8 mouse cellular contexts compared by ENCODE assay signal in the genomic region with DNA sequence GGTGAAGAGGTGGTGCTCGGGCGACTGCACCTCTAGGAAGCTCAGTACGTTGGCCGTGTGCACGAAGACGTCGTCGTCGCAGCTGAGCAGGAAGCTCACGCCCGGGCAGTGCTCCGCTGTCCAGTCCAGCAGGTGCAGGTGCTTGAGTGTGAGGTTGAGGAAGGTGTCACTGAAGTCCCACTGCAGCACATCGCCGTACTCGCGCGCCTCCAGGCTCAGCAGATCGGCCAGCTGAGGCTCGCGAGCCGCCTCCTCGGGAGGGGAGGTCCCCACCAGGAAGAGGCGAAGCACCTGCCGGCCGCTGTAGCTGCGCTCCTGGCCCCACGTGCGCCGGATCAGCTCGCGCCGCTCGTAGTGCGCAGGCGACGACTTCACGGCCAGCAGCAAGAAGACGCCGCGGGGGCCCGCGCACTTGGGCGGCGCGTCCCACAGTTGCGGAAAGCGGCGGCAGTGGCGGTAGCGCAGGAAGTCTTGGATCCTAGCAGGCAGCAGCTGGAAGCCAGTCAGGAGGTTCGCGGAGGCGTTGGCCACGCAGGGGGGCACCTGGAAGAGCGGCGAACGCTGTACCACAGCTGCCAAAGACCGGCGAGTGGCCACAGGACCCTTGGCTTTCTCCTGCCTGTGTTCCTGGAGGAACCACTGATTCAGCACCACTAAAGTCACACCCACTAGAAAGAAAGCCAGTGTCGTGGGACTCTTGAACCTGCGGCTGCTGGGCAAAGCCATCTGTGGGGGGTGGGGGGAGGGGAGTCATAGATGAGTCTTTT. TPM values are rescaled to one million over a fixed set of nuclear protein-coding genes. Genes with fewer than 3 reads are reported as not detected.
A peak's percentile ranks its signal among the peaks of the same experiment; 100 is the strongest.
DNase-seq lines count a peak whose midpoint lies in the region; ATAC-seq and TF ChIP-seq lines count a peak whose summit lies in the region.

No protein-coding gene starts in this region.

- peaks cover 61% of the 10 kb centered on the region for H3K27me3 ChIP-seq in kidney, embryonic 15.5 days
- H3K27me3 ChIP-seq in embryonic facial prominence, embryonic 13.5 days = peaks cover 58% of the 10 kb centered on the region
- peaks cover 24% of the 10 kb centered on the region; the same call in 1 of the 2 replicates for H3K27me3 ChIP-seq in intestine, postnatal 0 days (replicated peaks; ENCODE audit: control insufficient read depth, insufficient read depth, low read length)
- peaks cover 85% of the 10 kb centered on the region for H3K27me3 ChIP-seq in midbrain, embryonic 13.5 days

- H3K9me3 ChIP-seq in kidney, embryonic 15.5 days (replicated peaks) = no peaks in the 10 kb centered on the region
- no peaks in the 10 kb centered on the region for H3K9me3 ChIP-seq in embryonic facial prominence, embryonic 13.5 days
- H3K9me3 ChIP-seq in intestine, postnatal 0 days (ENCODE audit: control insufficient read depth) = no peaks in the 10 kb centered on the region
- H3K9me3 ChIP-seq in midbrain, embryonic 13.5 days = no peaks in the 10 kb centered on the region

- TF ChIP-seq CTCF in intestine, postnatal 0 days (IDR thresholded peaks at IDR 0.05; ENCODE audit: low read depth) = no peak

- H3K4me1 ChIP-seq in kidney, embryonic 15.5 days = peaks cover 14% of the 10 kb centered on the region
- H3K4me1 ChIP-seq in embryonic facial prominence, embryonic 13.5 days = peaks cover 13% of the 10 kb centered on the region
- H3K4me1 ChIP-seq in intestine, postnatal 0 days (replicated peaks; ENCODE audit: control insufficient read depth, insufficient read depth, low read length) = peaks cover 14% of the 10 kb centered on the region
- peaks cover 16% of the 10 kb centered on the region for H3K4me1 ChIP-seq in midbrain, embryonic 13.5 days (replicated peaks)

- 2% methylated on average over 60 of the region's 61 CpGs for WGBS in kidney, embryonic 15.5 days
- WGBS in embryonic facial prominence, embryonic 13.5 days = 2% methylated on average over 61 of the region's 61 CpGs
- 1% methylated on average over 61 of the region's 61 CpGs for WGBS in intestine, postnatal 0 days
- WGBS in midbrain, embryonic 13.5 days = 2% methylated on average over 61 of the region's 61 CpGs

- H3K36me3 ChIP-seq in kidney, embryonic 15.5 days = no peaks in the 10 kb centered on the region
- no peaks in the 10 kb centered on the region for H3K36me3 ChIP-seq in embryonic facial prominence, embryonic 13.5 days
- no peaks in the 10 kb centered on the region for H3K36me3 ChIP-seq in intestine, postnatal 0 days (ENCODE audit: control insufficient read depth, insufficient read depth)
- no peaks in the 10 kb centered on the region for H3K36me3 ChIP-seq in midbrain, embryonic 13.5 days

- no peak for DNase-seq in kidney, postnatal 25 days
- peak; percentile 29 for DNase-seq in Muller cell, postnatal 12 days (ENCODE audit: inconsistent ontology term)
- peak; percentile 72 for DNase-seq in thymus, postnatal 4 days
- DNase-seq in layer of hippocampus, adult 11-12 months (ENCODE audit: low spot score) = no peak

- peak overlapping the region; percentile 80 for H3K4me2 ChIP-seq in kidney, embryonic 15.5 days
- peak overlapping the region; percentile 73 for H3K4me2 ChIP-seq in embryonic facial prominence, embryonic 13.5 days
- peak overlapping the region; percentile 65 for H3K4me2 ChIP-seq in intestine, postnatal 0 days (replicated peaks; ENCODE audit: low read depth)
- H3K4me2 ChIP-seq in midbrain, embryonic 13.5 days (replicated peaks) = peak overlapping the region; percentile 81

- ATAC-seq in kidney, embryonic 15.5 days (replicated peaks; ENCODE audit: low FRiP score) = 0 out of 2 replicates have a peak, but pooled peaks have one; percentile 23
- no peak for ATAC-seq in embryonic facial prominence, embryonic 13.5 days (ENCODE audit: insufficient number of reproducible peaks, insufficient read depth, low FRiP score, low TSS enrichment, low read depth)
- peak; percentile 19 for ATAC-seq in intestine, postnatal 0 days
- peak; percentile 68 for ATAC-seq in midbrain, embryonic 13.5 days

- H3K4me3 ChIP-seq in kidney, embryonic 15.5 days (replicated peaks) = peak overlapping the region; percentile 43
- H3K4me3 ChIP-seq in embryonic facial prominence, embryonic 13.5 days = peak overlapping the region; percentile 43
- H3K4me3 ChIP-seq in intestine, postnatal 0 days (ENCODE audit: low read depth, low read length) = peak overlapping the region; percentile 29
- peak overlapping the region; percentile 46 for H3K4me3 ChIP-seq in midbrain, embryonic 13.5 days (replicated peaks)

- H3K9ac ChIP-seq in kidney, embryonic 15.5 days = peak overlapping the region; percentile 35
- H3K9ac ChIP-seq in embryonic facial prominence, embryonic 13.5 days = peak overlapping the region; percentile 36; the same call in 1 of the 2 replicates
- no peak overlapping the region; the same call in 1 of the 2 replicates for H3K9ac ChIP-seq in intestine, postnatal 0 days (ENCODE audit: low read depth, low read length)
- peak overlapping the region; percentile 50 for H3K9ac ChIP-seq in midbrain, embryonic 13.5 days (replicated peaks)

- H3K27ac ChIP-seq in kidney, embryonic 15.5 days = no peak overlapping the region
- no peak overlapping the region for H3K27ac ChIP-seq in embryonic facial prominence, embryonic 13.5 days
- no peak overlapping the region for H3K27ac ChIP-seq in intestine, postnatal 0 days (ENCODE audit: low read depth, low read length)
- H3K27ac ChIP-seq in midbrain, embryonic 13.5 days = no peak overlapping the region

RNA-seq across cellular contexts. Expression of gene B3gnt6, which starts 5.1 kb away (rescaled TPM):
- polyA plus RNA-seq in kidney, embryonic 15.5 days (2015; fragmentation: Nextera tagmentation; extraction: Ambion mirVana) = 0.06 TPM in 1 of 2 replicates, not detected in the other
- not detected in 2 replicates for polyA plus RNA-seq in embryonic facial prominence, embryonic 13.5 days (2015; fragmentation: Nextera tagmentation; extraction: Ambion mirVana)
- polyA plus RNA-seq in intestine, postnatal 0 days (2015; fragmentation: Nextera tagmentation; extraction: Ambion mirVana) = 0.08 and 0.21 TPM in 2 replicates
- 0.07 and 0.10 TPM in 2 replicates for polyA plus RNA-seq in midbrain, embryonic 13.5 days (2015; fragmentation: Nextera tagmentation; extraction: Ambion mirVana)

RNA-seq across cellular contexts. Expression of gene Capn5, which starts 16.1 kb away (rescaled TPM):
- polyA plus RNA-seq in kidney, embryonic 15.5 days (2015; fragmentation: Nextera tagmentation; extraction: Ambion mirVana) = 12.7 and 14.1 TPM in 2 replicates
- polyA plus RNA-seq in embryonic facial prominence, embryonic 13.5 days (2015; fragmentation: Nextera tagmentation; extraction: Ambion mirVana) = 5.8 and 6.0 TPM in 2 replicates
- polyA plus RNA-seq in intestine, postnatal 0 days (2015; fragmentation: Nextera tagmentation; extraction: Ambion mirVana) = 3.3 and 3.4 TPM in 2 replicates
- 10.1 and 10.8 TPM in 2 replicates for polyA plus RNA-seq in midbrain, embryonic 13.5 days (2015; fragmentation: Nextera tagmentation; extraction: Ambion mirVana)

RNA-seq across cellular contexts. Expression of gene Omp, which starts 48.9 kb away (rescaled TPM):
- polyA plus RNA-seq in kidney, embryonic 15.5 days (2015; fragmentation: Nextera tagmentation; extraction: Ambion mirVana) = 0.39 and 0.60 TPM in 2 replicates
- 1.0 and 1.3 TPM in 2 replicates for polyA plus RNA-seq in embryonic facial prominence, embryonic 13.5 days (2015; fragmentation: Nextera tagmentation; extraction: Ambion mirVana)
- polyA plus RNA-seq in intestine, postnatal 0 days (2015; fragmentation: Nextera tagmentation; extraction: Ambion mirVana) = 0.10 and 0.26 TPM in 2 replicates
- polyA plus RNA-seq in midbrain, embryonic 13.5 days (2015; fragmentation: Nextera tagmentation; extraction: Ambion mirVana) = 0.21 and 0.28 TPM in 2 replicates

Comparison
In these comparisons a context has a peak if more than half of its experiments do, and no peak if none do; other contexts are left out.
1. DNase-seq: peak in Muller cell, postnatal 12 days (single experiment) and thymus, postnatal 4 days (single experiment); none in kidney, postnatal 25 days (0 of 2) and layer of hippocampus, adult 11-12 months (single experiment).
2. Peak in every context shown above with its lines, with median percentiles within 50 percentile points of each other: H3K4me2 ChIP-seq and H3K4me3 ChIP-seq.